Mouse (Mus musculus): ENCODE data around the gene Clic6. TPM values are rescaled to one million over a fixed set of nuclear protein-coding genes. Genes with fewer than 3 reads are reported as not detected.
A peak's percentile ranks its signal among the peaks of the same experiment; 100 is the strongest.

The Clic6 gene
- 57.4 and 76.6 TPM in 2 replicates for polyA plus RNA-seq (2015; fragmentation: Nextera tagmentation; extraction: Ambion mirVana)

DNA sequence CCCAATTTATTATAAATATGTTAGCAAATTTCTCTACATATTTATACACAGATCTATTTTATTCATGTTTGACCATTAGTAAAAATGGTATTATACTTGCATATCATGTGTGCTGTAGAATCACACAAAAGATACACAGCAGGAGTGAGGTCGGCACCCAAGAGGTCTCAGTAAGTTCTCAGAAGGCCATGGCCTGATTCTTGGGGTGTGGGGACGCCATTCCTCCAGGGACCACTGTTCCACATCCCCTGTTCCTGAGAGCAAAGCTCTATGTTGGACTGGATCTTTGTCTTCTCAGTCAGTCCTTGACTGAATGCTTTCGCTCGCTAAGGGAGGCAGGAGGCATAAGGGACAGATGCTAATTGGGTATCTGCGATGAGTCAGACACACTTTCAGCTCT is at the start of gene Clic6:
Clic6 (plus strand) TSS at position 301 of the 400 bp plus-strand sequence.
- Histone ChIP-seq H3K4me3 (ENCODE audit: low read length) (no peak within 1 kb of the TSS), H3K4me2 (ENCODE audit: low read depth, low read length) (no peak within 1 kb of the TSS), H3K4me1 (ENCODE audit: control insufficient read depth, insufficient read depth, low read length) (no peaks in the 10 kb centered on the region), H3K9ac (ENCODE audit: low read depth, low read length) (no peak within 1 kb of the TSS), H3K27me3 (replicated peaks; ENCODE audit: control insufficient read depth, insufficient read depth, low read length) (no peaks in the 10 kb centered on the region), H3K36me3 (ENCODE audit: control insufficient read depth, insufficient read depth, low read length) (no peaks in the 10 kb centered on the region), H3K9me3 (ENCODE audit: control insufficient read depth, low read length) (no peaks in the 10 kb centered on the region), H3K27ac (ENCODE audit: low read length) (no peak within 1 kb of the TSS)
- ATAC-seq = no peak
- WGBS = 88% methylated on average over 5 of the region's 5 CpGs

DNA sequence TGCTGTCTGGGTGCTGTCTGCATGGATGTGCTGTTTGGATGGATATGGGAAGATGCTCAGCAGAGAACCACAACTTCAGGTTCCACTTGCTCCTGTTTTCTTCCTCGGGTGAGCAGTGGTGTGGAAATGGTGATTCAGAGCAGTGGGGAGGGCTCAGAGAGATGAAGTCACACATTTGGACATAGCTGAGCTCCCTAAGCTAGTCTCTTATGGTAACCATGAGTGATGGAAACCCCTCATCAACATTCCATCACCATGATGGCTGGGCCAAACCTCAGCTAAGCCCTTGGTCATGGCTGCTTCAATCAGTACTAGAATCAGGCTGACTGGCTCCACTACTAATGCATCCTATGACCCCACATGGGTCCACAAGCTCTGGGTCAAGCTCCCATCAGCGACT is 45.8 kb upstream of the Clic6 start:
- WGBS = 76% methylated on average over 2 of the region's 2 CpGs
- H3K4me2 ChIP-seq (ENCODE audit: low read depth, low read length) = no peak overlapping the region
- H3K4me1 ChIP-seq (ENCODE audit: control insufficient read depth, insufficient read depth, low read length) = peaks cover 11% of the 10 kb centered on the region; the same call in 1 of the 2 replicates
- no peaks in the 10 kb centered on the region for H3K27me3 ChIP-seq (replicated peaks; ENCODE audit: control insufficient read depth, insufficient read depth, low read length)
- H3K27ac ChIP-seq (ENCODE audit: low read length) = no peak overlapping the region
- H3K9me3 ChIP-seq (ENCODE audit: control insufficient read depth, low read length) = no peaks in the 10 kb centered on the region
- ATAC-seq = no peak
- no peak overlapping the region for H3K9ac ChIP-seq (ENCODE audit: low read depth, low read length)
- no peaks in the 10 kb centered on the region for H3K36me3 ChIP-seq (ENCODE audit: control insufficient read depth, insufficient read depth, low read length)
- H3K4me3 ChIP-seq (ENCODE audit: low read length) = no peak overlapping the region

DNA sequence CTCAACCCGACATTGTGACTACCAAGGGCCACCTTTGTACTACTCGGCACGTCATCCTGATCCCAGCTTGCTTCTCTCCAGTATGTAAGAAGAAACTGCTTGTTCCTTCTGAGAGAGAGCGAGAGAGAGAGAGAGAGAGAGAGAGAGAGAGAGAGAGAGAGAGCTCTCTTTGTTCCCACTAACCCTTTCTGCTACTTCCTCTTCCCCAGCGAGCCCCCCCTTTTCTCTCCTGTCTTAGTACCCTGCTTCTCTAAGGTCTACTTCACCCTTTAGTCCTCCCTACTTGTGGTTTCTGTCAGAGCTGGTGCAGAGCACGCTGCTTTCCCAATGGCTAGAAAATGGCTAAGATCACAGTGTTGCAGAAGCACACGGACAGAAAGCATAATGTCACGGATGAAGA is 45.3 kb upstream of the Clic6 start:
- Histone ChIP-seq H3K4me1 (ENCODE audit: control insufficient read depth, insufficient read depth, low read length) (peaks cover 11% of the 10 kb centered on the region; the same call in 1 of the 2 replicates), H3K36me3 (ENCODE audit: control insufficient read depth, insufficient read depth, low read length) (no peaks in the 10 kb centered on the region; the same call in 1 of the 2 replicates), H3K4me3 (ENCODE audit: low read length) (no peak overlapping the region), H3K9ac (ENCODE audit: low read depth, low read length) (no peak overlapping the region), H3K27me3 (replicated peaks; ENCODE audit: control insufficient read depth, insufficient read depth, low read length) (no peaks in the 10 kb centered on the region), H3K4me2 (ENCODE audit: low read depth, low read length) (no peak overlapping the region), H3K27ac (ENCODE audit: low read length) (no peak overlapping the region), H3K9me3 (ENCODE audit: control insufficient read depth, low read length) (no peaks in the 10 kb centered on the region)
- ATAC-seq = no peak
- 73% methylated on average over 8 of the region's 8 CpGs for WGBS

DNA sequence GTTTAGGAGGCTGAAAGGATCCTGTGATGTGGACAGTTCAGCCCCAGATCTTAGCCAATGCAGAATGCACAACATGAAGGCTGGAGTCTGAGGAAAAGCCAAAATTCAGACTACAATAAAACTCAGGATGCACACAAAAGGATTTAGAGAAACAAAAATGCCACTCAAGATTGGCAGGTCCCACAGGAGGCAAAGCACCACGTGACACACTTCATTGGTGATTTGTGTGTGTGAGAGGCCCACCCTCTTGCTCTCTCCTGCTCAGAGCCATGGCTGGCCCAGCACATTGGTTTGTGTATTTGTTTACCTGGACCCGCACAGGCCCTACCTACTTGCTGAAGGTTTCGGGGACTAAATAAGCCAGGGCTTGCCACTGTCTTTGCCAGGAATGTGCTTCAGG is 44.3 kb upstream of the Clic6 start:
- peaks cover 15% of the 10 kb centered on the region; the same call in 1 of the 2 replicates for H3K4me1 ChIP-seq (ENCODE audit: control insufficient read depth, insufficient read depth, low read length)
- no peaks in the 10 kb centered on the region for H3K9me3 ChIP-seq (ENCODE audit: control insufficient read depth, low read length)
- no peaks in the 10 kb centered on the region; the same call in 1 of the 2 replicates for H3K36me3 ChIP-seq (ENCODE audit: control insufficient read depth, insufficient read depth, low read length)
- H3K4me2 ChIP-seq (ENCODE audit: low read depth, low read length) = no peak overlapping the region
- no peak overlapping the region for H3K27ac ChIP-seq (ENCODE audit: low read length)
- no peak overlapping the region for H3K9ac ChIP-seq (ENCODE audit: low read depth, low read length)
- no peak for ATAC-seq
- 80% methylated on average over 3 of the region's 3 CpGs for WGBS
- H3K4me3 ChIP-seq (ENCODE audit: low read length) = no peak overlapping the region
- H3K27me3 ChIP-seq (replicated peaks; ENCODE audit: control insufficient read depth, insufficient read depth, low read length) = no peaks in the 10 kb centered on the region

DNA sequence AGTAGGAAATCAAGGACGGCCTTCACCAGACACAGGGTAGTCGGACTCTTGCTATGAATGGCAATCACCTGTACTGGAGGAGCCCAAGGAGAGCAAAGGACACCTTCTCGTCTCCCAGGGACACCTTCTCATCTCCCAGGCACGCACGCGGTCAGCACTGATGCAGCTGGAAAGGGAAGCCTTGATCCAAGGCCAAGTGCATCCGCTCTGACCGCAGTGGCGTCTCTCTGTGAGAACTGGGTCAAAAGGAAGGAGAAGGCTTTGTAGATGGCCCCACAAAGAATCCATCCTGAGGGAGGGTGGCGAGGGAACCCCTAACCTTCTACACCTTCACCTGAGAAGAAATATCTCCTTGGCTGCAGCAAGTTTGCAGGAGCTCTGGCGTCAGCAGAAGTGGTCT is 43.4 kb upstream of the Clic6 start:
- H3K4me3 ChIP-seq (ENCODE audit: low read length) = no peak overlapping the region
- H3K9me3 ChIP-seq (ENCODE audit: control insufficient read depth, low read length) = no peaks in the 10 kb centered on the region
- H3K9ac ChIP-seq (ENCODE audit: low read depth, low read length) = no peak overlapping the region
- no peak overlapping the region for H3K27ac ChIP-seq (ENCODE audit: low read length)
- H3K36me3 ChIP-seq (ENCODE audit: control insufficient read depth, insufficient read depth, low read length) = no peaks in the 10 kb centered on the region; the same call in 1 of the 2 replicates
- 89% methylated on average over 11 of the region's 11 CpGs for WGBS
- no peak for ATAC-seq
- H3K4me1 ChIP-seq (ENCODE audit: control insufficient read depth, insufficient read depth, low read length) = peaks cover 15% of the 10 kb centered on the region; the same call in 1 of the 2 replicates
- H3K27me3 ChIP-seq (replicated peaks; ENCODE audit: control insufficient read depth, insufficient read depth, low read length) = no peaks in the 10 kb centered on the region
- no peak overlapping the region for H3K4me2 ChIP-seq (ENCODE audit: low read depth, low read length)

DNA sequence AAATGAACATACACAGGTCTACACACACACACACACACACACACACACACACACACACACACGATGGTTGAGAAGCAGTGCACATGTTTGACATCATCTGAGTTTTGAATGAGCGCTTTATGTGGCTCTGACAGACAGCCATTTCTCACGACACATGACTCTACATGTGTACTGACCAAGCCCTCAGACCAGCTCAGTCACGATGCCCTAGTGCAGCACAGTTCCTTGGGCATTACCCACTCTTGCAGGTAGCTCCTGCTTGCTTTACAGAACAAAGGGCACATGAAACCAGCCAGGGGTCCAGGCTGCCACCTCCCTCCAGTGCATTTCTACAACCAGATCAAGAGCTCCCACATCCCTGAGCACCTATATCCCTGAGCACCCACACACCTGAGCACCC is 42.6 kb upstream of the Clic6 start:
- 85% methylated on average over 4 of the region's 4 CpGs for WGBS
- Histone ChIP-seq H3K9me3 (ENCODE audit: control insufficient read depth, low read length) (no peaks in the 10 kb centered on the region), H3K36me3 (ENCODE audit: control insufficient read depth, insufficient read depth, low read length) (no peaks in the 10 kb centered on the region; the same call in 1 of the 2 replicates), H3K27me3 (replicated peaks; ENCODE audit: control insufficient read depth, insufficient read depth, low read length) (no peaks in the 10 kb centered on the region), H3K4me2 (ENCODE audit: low read depth, low read length) (no peak overlapping the region), H3K27ac (ENCODE audit: low read length) (peak overlapping the region; percentile 15), H3K4me3 (ENCODE audit: low read length) (no peak overlapping the region), H3K4me1 (ENCODE audit: control insufficient read depth, insufficient read depth, low read length) (peaks cover 15% of the 10 kb centered on the region; the same call in 1 of the 2 replicates), H3K9ac (ENCODE audit: low read depth, low read length) (no peak overlapping the region)
- ATAC-seq = no peak

DNA sequence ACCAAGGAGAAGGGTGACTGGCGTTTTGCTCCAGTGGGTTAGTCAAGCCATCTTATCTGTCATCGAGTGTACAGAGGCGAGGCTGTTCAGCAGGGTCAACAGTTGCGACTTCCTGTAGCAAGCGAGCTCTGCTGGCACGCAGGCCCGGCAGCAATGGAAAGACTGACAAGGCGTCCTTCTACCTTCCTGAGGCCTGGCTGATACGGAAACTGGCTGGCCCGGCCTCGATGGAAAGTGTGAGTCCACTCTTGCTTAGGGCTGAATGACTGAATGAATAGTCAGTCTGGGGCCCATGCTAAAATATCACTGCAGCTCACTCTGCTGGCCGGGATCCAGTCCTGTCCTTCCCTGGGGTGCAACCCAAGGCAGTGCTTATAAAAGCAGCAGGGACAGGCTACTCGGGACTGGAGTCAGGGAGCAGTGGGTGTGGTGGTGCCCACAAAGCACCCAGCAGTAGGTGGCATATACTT is 41.9 kb upstream of the Clic6 start:
- Histone ChIP-seq H3K4me2 (ENCODE audit: low read depth, low read length) (no peak overlapping the region), H3K27ac (ENCODE audit: low read length) (peak overlapping the region; percentile 45)
- peak; percentile 81 for ATAC-seq

DNA sequence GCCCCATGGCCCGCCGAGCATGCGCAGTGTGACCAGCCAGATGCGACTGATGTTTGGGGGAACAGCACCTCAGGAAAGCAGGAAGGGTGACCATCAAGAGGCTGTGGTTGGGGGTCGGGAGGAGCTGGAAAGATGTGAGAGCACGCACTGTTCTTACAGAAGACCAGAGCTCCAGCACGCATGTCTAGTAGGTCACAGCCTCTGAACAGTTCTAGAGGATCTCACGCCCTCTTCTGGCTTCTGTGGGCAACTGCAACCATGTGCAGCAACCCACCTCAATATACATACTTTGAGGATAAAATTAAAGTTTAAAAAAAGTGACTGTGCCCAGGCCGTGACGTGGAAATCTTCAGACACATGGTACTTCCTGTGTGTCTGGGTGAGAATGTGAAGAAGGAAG is 40.2 kb upstream of the Clic6 start:
- Histone ChIP-seq H3K9me3 (ENCODE audit: control insufficient read depth, low read length) (no peaks in the 10 kb centered on the region), H3K4me3 (ENCODE audit: low read length) (no peak overlapping the region), H3K4me1 (ENCODE audit: control insufficient read depth, insufficient read depth, low read length) (peaks cover 15% of the 10 kb centered on the region; the same call in 1 of the 2 replicates), H3K27ac (ENCODE audit: low read length) (no peak overlapping the region), H3K4me2 (ENCODE audit: low read depth, low read length) (no peak overlapping the region), H3K27me3 (replicated peaks; ENCODE audit: control insufficient read depth, insufficient read depth, low read length) (no peaks in the 10 kb centered on the region), H3K9ac (ENCODE audit: low read depth, low read length) (no peak overlapping the region), H3K36me3 (ENCODE audit: control insufficient read depth, insufficient read depth, low read length) (no peaks in the 10 kb centered on the region; the same call in 1 of the 2 replicates)
- ATAC-seq = no peak
- 68% methylated on average over 10 of the region's 10 CpGs for WGBS

More for the DNA sequence above, 41.9 kb upstream of the Clic6 start:
- Histone ChIP-seq H3K27me3 (replicated peaks; ENCODE audit: control insufficient read depth, insufficient read depth, low read length) (no peaks in the 10 kb centered on the region), H3K4me1 (ENCODE audit: control insufficient read depth, insufficient read depth, low read length) (peaks cover 15% of the 10 kb centered on the region; the same call in 1 of the 2 replicates), H3K36me3 (ENCODE audit: control insufficient read depth, insufficient read depth, low read length) (no peaks in the 10 kb centered on the region; the same call in 1 of the 2 replicates), H3K4me3 (ENCODE audit: low read length) (no peak overlapping the region), H3K9me3 (ENCODE audit: control insufficient read depth, low read length) (no peaks in the 10 kb centered on the region), H3K9ac (ENCODE audit: low read depth, low read length) (peak overlapping the region; percentile 33; the same call in 1 of the 2 replicates)
- WGBS = 43% methylated on average over 13 of the region's 13 CpGs

DNA sequence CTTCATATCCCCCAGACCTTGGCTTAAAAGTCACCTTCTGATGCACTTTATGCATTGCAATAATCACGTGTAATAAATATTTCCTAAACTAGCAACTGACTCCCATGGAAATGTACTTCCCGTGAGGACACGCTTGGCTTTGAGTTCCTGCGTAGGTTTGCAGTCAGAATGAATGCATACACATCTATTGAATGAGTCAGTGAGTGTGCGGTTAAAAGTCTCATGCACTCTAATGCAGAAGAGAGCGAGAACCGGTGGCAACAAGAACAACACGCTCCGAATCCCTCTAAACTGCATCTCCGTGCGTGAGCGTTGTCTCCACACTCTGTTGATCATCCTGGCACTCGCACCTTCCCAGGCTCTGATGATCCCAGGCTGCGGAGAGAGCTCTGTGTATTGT is 36.5 kb upstream of the Clic6 start:
- no peak overlapping the region for H3K4me3 ChIP-seq (ENCODE audit: low read length)
- 93% methylated on average over 14 of the region's 14 CpGs for WGBS
- no peaks in the 10 kb centered on the region; the same call in 1 of the 2 replicates for H3K36me3 ChIP-seq (ENCODE audit: control insufficient read depth, insufficient read depth, low read length)
- no peak overlapping the region for H3K9ac ChIP-seq (ENCODE audit: low read depth, low read length)
- H3K4me2 ChIP-seq (ENCODE audit: low read depth, low read length) = no peak overlapping the region
- ATAC-seq = no peak
- no peaks in the 10 kb centered on the region for H3K27me3 ChIP-seq (replicated peaks; ENCODE audit: control insufficient read depth, insufficient read depth, low read length)
- no peaks in the 10 kb centered on the region for H3K9me3 ChIP-seq (ENCODE audit: control insufficient read depth, low read length)
- H3K27ac ChIP-seq (ENCODE audit: low read length) = no peak overlapping the region
- peaks cover 4% of the 10 kb centered on the region; the same call in 1 of the 2 replicates for H3K4me1 ChIP-seq (ENCODE audit: control insufficient read depth, insufficient read depth, low read length)

DNA sequence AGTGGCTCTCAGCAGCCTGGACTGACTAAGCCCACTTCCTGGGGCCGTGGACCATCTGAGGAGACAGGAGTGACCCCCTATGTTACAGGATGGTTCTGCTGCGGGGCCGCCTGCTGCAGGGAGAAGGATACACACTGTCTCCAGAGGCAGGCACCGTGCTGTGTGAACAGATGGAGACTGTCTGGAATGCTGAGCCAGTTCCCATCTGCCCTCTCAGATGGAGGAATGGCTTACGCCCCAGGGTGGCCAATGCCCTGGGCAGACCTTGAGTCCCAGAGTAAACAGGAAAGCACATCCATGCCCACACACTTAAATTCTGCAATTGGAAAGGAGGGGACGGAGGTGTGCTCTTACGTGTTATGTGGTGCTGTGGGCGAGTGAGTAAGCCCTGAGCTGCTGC is 35.2 kb upstream of the Clic6 start:
- H3K9ac ChIP-seq (ENCODE audit: low read depth, low read length) = 0 out of 2 replicates have a peak overlapping the region, but pooled peaks have one; percentile 1
- no peaks in the 10 kb centered on the region for H3K9me3 ChIP-seq (ENCODE audit: control insufficient read depth, low read length)
- no peaks in the 10 kb centered on the region for H3K27me3 ChIP-seq (replicated peaks; ENCODE audit: control insufficient read depth, insufficient read depth, low read length)
- 84% methylated on average over 8 of the region's 8 CpGs for WGBS
- ATAC-seq = no peak
- no peak overlapping the region for H3K27ac ChIP-seq (ENCODE audit: low read length)
- H3K4me2 ChIP-seq (ENCODE audit: low read depth, low read length) = no peak overlapping the region
- peaks cover 4% of the 10 kb centered on the region; the same call in 1 of the 2 replicates for H3K4me1 ChIP-seq (ENCODE audit: control insufficient read depth, insufficient read depth, low read length)
- no peaks in the 10 kb centered on the region for H3K36me3 ChIP-seq (ENCODE audit: control insufficient read depth, insufficient read depth, low read length)
- no peak overlapping the region for H3K4me3 ChIP-seq (ENCODE audit: low read length)

Measured in intestine, embryonic 16.5 days (tissue).